Mouse (Mus musculus): ENCODE measurements around the gene Tbx18.

Tbx18 gene

DNA sequence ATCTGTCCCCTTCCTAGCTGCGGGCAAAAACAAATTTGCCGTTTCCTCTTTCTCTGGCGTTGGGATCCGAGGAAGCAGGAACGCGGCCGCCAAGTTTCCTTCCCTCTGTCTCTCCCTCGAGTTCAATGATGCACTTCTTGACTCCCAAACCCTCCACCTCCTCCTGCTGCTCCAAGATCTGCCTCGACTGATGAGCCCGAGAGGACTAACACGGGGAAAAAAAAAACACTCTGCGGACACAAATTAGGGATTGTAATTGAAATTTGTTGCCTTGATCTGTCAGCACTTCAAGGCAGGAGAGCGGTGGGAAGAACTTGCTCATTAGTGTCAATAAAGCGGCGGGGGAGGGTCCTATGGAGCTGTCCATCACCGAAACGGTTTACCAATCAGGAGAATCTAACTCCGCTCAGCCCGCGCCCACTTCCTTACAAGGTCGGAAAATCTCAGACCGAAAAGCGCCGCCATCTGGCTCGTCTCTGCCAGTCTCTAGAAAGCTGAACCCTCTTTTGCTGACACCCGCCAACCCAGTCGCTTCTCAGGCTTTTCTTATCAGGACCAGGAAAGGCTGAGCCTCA is at the start of gene Tbx18:
TSS of gene Tbx18 (minus strand) at position 300 of the 575 bp plus-strand sequence.
- POLR2A ChIA-PET, result interaction anchor here (0.7 to 3.5 kb wide), 8 partner anchors 9 to 792 kb away, joined by 3 to 17 read pairs (median 4); no protein-coding TSS in a partner anchor

DNA sequence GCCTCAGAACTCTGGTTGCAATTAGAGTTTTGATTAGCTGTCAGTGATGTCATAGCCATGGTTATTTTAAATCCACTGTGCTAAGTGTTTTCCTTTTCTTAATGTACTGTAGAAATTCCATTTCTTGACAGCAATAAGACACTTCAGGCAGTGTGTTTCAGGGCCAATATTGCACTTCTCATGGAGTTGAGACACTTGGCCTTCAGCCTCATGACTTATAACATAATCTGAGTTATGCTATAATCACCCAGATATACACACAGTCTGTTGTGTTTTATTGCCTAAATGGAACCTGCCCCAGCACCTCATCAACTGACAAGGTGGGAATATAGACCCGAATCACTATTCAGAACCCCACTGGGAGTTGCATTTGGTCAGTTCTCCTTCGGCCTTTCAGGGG is 42.9 kb upstream of the Tbx18 start:
- POLR2A ChIA-PET, result no interaction called here

More for the DNA sequence above, at the start of gene Tbx18:
- CTCF ChIA-PET, result interaction anchor here (0.6 to 3.5 kb wide), 7 partner anchors 9 to 491 kb away, joined by 3 to 18 read pairs (median 4); no protein-coding TSS in a partner anchor

DNA sequence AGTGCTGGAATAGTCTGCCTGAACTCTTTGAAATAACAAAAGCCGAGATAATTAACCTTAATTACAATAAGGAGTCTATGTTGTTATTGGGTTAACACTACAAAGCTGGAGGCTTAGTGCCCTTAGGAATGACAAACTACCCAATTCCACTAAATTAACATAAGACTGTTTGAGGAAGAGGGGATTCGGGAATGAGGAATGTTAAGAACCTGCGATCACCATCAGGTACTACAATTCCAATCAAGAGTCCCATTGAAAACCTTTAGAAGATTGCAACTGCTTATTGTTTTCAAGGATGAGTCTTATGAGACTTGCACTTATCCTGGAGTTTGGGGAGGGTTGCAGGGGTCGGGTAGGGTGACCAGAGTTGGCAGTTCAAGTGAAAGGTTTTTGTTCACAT is 24.6 kb upstream of the Tbx18 start:
- ChIA-PET CTCF (no interaction called here), POLR2A (interaction anchor here in 1 of 4 experiments (0.7 kb wide), 1 partner anchor 16 kb away, joined by 3 read pairs; no protein-coding TSS in a partner anchor)

More for the DNA sequence above, 42.9 kb upstream of the Tbx18 start:
- CTCF ChIA-PET, result no interaction called here

DNA sequence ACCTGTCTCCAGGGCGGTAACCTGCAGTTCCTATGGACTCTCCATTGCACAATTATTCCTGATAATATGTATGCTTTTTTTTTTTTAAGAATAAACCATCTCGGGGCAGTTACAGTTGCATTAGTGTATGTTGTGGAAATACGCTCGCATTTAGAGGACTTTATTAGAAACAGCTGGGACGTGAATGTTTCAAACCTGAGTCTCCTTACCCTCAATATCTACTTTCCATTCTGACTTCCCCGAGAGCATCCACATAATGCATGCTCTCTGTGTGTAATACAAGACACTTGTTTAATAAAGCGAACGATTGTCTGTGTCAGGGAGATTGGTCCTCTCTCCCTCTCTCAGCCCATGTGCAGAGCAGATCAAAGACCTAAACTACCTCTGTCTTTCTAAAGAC is 10.5 kb upstream of the Tbx18 start:
- ChIA-PET POLR2A (no interaction called here), CTCF (interaction anchor here in 1 of 4 experiments (0.7 kb wide), 1 partner anchor 1437 kb away, joined by 3 read pairs; no protein-coding TSS in a partner anchor)

DNA sequence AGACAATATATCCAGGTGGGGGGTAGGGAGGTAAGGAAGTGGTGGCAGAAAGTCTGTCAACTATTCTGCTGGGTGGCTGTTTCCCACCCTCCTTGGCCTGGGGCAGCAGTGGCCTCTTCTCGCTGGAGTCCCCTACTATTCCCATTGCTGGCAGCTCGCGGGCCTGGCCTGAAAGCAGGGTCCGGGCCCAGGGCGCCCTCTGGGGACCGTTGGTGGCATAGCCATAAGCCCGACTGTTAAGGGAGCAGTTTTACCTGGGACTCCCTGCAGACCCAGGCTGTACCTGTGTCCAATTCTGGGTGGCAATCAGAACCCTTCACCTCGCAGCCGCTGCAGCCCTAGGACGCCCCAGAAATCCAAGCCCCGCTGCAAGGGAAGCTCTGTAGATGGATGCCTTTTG is 9.6 kb upstream of the Tbx18 start:
- POLR2A ChIA-PET, result interaction anchor here in 3 of 4 experiments (0.6 to 2.2 kb wide), 7 partner anchors 9 to 783 kb away, joined by 3 to 14 read pairs (median 4); partner anchors contain the start of gene Tbx18 (in 2 of the 3)
- CTCF ChIA-PET, result interaction anchor here (1.0 to 2.5 kb wide), 9 partner anchors 9 to 481 kb away, joined by 3 to 18 read pairs (median 4); partner anchors contain the start of gene Tbx18 (in 3 of the 4)

DNA sequence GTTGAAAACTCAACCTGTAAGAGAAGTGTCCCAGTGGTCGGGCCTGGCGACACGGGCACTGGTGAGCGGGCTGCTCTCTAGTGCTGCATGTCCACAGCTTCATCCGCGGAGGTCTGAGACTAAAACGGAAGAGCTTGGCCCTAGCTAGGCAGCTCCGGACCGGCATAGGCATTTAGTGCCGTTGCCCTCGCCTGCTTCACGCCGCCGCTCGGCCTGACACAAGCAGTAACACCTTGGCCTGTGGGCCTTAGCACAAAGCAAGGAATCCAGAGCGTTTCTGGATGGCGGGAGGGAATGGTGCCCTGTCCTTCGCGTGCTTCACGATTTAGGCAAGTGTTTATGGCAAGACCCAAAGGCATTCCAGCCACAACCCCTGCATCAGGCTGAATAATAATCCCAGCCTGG is 9.2 kb upstream of the Tbx18 start:
- ChIA-PET POLR2A (interaction anchor here (0.5 to 2.2 kb wide), 9 partner anchors 9 to 783 kb away, joined by 3 to 17 read pairs (median 4); partner anchors contain the start of gene Tbx18 (in 4 of the 4)), CTCF (interaction anchor here (1.0 to 2.5 kb wide), 10 partner anchors 9 to 482 kb away, joined by 3 to 18 read pairs (median 4); partner anchors contain the start of gene Tbx18 (in 3 of the 4))

DNA sequence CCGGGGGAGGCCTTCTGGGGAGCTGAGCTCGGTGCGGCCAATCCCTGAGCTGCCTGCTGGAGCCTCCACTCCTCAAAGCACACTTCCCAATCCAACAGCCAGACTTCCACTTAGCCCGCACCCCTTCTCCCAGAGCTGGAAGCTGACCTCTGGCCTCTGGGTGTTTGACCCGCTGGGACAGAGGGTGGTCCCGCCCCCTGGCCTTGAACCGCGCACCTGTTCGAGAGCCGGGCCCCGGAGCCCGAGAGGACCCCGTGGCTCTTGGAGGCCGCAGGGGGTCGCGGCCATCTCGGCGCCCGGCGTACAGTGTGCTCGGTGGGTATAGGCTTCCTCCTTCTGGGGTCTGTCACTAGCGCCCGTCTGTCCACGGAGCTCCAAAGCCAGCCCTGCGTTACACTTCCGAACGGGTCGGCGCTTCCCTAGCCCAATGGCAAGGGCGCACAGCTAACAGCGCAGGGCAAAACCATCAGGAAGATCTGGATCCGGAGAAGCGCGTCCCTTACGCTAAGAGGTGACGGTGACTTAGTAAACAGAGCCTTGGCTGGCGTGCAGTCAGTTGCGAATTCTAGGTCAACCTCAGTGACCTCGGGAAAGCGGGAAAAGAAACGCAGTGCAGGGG is 8.6 kb upstream of the Tbx18 start:
- CTCF ChIA-PET, result interaction anchor here (0.6 to 2.5 kb wide), 11 partner anchors 8 to 740 kb away, joined by 3 to 18 read pairs (median 4); partner anchors contain the start of gene Tbx18 (in 3 of the 4)
- POLR2A ChIA-PET, result interaction anchor here (0.5 to 2.2 kb wide), 13 partner anchors 8 to 784 kb away, joined by 3 to 17 read pairs (median 4); partner anchors contain the start of gene Tbx18 (in 4 of the 4)

DNA sequence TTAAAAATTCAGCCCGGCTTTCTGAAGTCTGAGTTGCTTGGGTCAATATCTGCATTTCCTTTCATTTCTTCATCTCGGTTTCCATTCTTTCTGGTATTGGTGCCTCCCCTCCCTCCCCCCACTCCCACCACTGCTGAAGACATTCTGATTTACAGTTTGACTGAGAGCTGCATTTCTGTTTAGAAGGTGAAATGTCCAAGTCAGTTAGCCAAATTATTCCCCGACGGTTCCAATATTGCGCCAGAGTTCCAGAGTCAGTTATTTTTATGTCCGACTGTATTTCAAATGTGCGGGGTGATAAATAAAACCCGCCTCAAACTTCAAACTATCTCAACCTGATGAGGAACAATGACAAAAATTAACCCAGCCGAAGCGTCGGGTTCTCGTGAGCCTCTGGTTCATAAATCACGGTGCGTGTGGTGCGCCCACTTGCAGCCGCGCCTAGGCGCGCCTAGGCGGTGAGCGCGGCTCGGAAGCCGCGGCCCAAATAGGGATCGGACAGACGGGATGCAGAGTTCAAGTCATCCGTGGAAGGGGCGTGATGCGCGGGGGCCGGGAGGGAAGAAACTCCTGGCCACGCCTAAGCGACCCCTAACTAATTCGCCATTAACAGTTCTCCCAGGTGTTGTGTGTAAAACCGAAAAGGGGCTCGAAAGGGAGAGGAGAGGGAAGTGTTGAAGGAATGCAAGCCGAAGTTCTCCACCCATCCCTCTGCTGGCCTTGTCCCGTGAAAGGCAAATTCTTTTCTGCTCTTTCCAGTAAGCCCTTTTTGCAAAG is 7.9 kb upstream of the Tbx18 start:
- CTCF ChIA-PET, result interaction anchor here in 3 of 4 experiments (0.6 to 2.5 kb wide), 6 partner anchors 8 to 739 kb away, joined by 3 to 18 read pairs (median 5); partner anchors contain the start of gene Tbx18 (in 2 of the 3)
- POLR2A ChIA-PET, result interaction anchor here (0.6 to 2.2 kb wide), 9 partner anchors 8 to 784 kb away, joined by 3 to 17 read pairs (median 7); partner anchors contain the start of gene Tbx18 (in 2 of the 4)

DNA sequence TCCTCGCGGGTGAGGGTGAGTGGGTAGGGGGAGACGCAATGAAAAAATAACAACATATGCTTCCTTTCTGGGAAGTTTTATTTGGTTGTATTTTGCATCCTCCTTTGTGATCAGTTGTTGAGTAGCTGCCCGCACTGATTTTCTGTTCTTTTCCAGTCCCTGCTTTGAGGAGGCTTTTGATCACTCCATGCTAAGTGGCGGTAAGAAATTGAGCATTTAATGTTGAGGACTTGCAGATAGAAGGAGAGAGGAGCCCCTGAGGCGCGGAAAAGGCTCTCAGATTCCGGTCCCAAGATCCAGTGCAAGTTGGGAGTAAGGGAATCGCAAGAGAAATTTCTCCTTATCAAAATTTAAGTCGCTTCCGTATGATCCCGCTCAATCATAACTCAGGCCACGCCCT is 7.1 kb upstream of the Tbx18 start:
- CTCF ChIA-PET, result no interaction called here
- POLR2A ChIA-PET, result interaction anchor here in 1 of 4 experiments (0.7 kb wide), 1 partner anchor 8 kb away, joined by 4 read pairs; no protein-coding TSS in a partner anchor

DNA sequence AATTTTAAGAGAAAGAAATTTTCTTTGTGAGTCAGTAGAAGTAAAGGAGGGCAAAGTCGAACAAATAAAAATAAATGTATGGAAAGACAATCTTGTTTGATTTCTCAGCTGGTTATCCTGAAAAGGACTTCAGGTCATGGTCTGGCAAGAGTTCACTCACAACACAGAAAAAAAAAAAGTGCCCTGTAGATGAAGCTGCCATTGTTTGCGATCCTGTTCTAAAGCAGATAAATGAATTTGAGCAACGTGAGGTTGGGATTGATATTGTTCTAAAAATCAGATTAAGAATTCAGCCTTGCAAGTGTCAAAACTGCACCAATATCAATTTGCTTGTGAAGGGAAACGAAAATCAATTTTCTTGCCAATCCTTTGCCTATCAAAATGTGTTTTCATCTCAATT is 6.2 kb upstream of the Tbx18 start:
- ChIA-PET POLR2A (interaction anchor here in 1 of 4 experiments (0.7 kb wide), 1 partner anchor 9 kb away, joined by 4 read pairs; no protein-coding TSS in a partner anchor), CTCF (no interaction called here)

DNA sequence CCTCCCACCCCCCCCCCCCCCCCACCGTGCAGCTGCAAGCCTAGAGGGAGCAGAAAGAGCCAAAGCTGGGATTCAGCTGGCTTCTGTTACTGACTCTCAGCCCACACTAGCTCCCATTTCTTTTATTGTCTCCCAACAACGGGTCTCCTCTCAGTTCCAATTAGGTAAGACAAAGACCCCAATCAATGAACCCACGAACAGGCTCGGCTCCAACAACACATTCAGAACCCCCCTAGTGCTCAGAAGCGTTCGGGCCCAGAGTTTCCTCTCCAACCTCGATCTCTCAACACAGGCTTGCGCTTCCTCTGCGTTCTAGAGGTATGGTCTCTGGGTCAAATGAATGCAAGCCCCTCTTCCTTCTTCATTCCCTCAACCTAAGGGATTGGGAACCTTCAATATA is 4.0 kb upstream of the Tbx18 start:
- CTCF ChIA-PET, result no interaction called here
- POLR2A ChIA-PET, result interaction anchor here in 1 of 4 experiments (0.6 kb wide), 1 partner anchor 315 kb away, joined by 3 read pairs; no protein-coding TSS in a partner anchor

DNA sequence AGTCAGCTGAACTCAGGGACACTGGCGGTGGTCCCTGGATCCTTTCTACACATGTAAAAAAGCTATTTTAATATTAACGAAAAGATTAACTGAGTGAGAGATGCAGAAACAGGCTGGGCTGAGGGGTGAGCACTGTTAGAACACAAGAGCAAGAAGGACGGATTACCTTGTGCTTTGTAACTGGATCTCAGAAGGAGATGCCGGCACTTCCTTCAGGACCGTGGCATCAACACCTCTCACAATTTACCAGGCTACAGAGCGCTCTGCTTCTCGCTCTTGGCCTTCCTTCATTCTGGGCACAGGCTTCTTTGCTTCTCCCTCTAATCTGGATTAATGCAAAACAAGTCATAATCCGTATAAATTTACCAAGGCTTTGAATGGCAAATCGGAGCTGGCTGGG is 3.6 kb upstream of the Tbx18 start:
- ChIA-PET POLR2A (interaction anchor here in 1 of 4 experiments (0.6 kb wide), 1 partner anchor 315 kb away, joined by 3 read pairs; no protein-coding TSS in a partner anchor), CTCF (no interaction called here)

DNA sequence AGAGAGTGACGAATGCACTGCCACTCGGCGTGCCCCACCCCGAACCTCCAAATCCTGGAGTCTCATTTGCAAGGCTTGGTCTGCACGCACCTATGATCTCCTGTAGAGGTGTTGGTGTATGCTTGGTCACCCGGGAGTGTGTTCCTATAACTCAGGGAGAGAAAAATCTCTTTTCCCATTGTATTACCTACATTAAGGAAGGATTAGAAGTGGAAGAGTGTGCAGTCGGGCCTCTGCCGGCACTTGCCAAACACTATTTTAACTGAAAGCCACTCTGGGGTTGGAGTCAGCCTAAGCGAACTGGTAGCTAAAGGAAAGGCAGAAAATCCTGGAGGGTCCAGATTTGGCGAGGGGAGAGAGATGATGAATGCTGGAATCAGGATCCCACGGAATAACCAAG is 2.7 kb upstream of the Tbx18 start:
- CTCF ChIA-PET, result interaction anchor here in 1 of 4 experiments (1.1 kb wide), 1 partner anchor 18 kb away, joined by 3 read pairs; no protein-coding TSS in a partner anchor
- POLR2A ChIA-PET, result no interaction called here

DNA sequence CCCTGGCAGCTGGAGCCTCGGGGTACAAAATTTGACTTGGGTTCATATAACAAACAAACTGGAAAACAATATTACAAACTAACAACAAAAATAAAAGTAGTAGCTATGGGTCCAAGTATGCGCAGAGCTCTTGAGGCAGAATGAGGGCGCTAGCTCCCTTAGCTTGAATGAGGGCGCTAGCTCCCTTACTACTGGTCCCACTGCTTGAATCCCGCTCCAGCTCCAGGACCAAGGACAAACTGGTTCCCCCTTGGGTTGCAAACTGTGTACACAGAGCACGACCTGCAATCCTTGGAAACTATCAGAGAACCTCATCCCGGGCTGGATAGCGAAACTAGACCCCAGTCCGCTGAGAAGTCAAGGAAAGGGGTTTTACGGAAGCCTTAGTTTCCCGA is 2.2 kb upstream of the Tbx18 start:
- POLR2A ChIA-PET, result no interaction called here

DNA sequence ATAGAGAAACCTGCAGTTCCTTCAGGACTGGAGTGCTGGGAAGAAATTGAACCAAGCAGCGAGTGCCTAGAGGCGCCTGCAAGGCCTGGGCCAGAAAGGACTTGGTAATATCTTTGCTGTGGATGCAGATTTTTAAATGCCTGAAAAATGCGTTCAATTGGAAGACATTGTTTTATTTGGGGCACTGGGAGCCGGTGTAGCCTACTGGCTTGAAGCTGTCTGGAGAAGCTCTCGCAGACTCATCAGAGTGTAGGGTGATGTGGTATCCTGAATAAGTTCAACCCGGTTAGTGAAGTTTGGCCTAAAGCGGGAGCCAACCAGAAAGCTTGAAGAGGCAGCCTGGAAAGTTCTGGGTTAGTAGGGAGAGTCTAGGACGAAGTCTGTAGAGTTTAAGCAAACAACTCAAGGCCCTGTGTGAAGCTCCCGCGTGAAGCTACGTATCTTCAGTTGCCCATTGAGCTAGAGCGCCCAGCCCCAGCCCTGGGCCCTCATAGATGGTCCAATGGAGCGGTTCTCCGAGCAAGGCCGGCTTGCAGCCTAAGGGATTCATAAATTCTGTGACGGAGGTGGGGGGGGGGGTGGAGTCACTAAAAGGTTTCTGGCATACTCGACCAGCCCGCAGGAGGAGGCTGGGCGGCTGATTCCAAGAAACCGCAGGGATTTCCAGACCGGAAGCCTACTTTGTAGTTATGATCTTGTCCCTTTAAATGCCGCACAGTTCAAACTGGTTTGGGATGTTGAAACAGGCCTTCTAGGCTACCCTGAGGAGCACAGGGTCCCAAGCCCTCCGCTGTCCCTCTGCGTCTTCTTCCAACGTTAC is 1.6 kb upstream of the Tbx18 start:
- CTCF ChIA-PET, result interaction anchor here (0.5 to 3.5 kb wide), 7 partner anchors 7 to 370 kb away, joined by 3 to 18 read pairs (median 5); no protein-coding TSS in a partner anchor
- POLR2A ChIA-PET, result interaction anchor here in 1 of 4 experiments (0.6 to 3.5 kb wide), 2 partner anchors 7 to 490 kb away, joined by 3 to 17 read pairs; no protein-coding TSS in a partner anchor

More for the DNA sequence above, 2.2 kb upstream of the Tbx18 start:
- CTCF ChIA-PET, result interaction anchor here in 3 of 4 experiments (0.6 to 1.1 kb wide), 4 partner anchors 19 to 369 kb away, joined by 3 to 17 read pairs (median 5); no protein-coding TSS in a partner anchor

DNA sequence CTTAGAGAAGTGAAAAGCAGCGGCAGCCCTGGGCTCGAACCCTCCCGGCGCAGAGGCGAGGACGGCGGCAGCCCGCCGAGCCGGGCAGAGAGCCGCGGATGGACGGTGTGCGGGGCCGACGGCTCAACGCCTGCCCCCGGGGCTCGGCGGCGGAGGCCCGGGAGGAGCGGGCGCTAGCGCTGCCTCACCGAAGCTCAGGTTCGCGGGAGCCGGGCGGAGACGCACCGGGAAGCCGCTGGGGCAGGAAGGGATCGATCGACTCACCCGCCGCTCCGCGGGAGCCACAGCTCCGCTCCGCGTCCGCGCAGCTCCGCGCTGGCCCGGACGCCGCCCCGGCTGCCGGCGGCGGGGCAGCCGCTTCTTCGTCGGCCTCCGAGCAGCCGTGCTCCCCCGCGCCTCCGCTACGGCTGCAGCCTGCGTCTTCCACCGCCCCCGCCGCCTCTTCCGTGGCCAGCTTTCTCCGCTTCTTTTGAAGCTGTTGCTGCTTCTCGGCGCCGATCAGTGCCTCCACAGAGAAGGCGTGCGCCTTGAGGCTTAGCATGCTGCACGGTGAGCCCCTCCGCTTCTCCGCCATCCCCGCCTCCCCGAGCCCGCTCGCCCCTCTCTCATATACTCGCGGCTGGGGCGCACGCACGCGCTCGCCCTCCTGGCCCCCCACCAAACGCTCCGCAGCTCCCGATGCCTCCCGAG is 644 bp downstream of the Tbx18 start:
- POLR2A ChIA-PET, result interaction anchor here (0.7 to 3.5 kb wide), 7 partner anchors 9 to 624 kb away, joined by 3 to 17 read pairs (median 6); no protein-coding TSS in a partner anchor
- CTCF ChIA-PET, result interaction anchor here in 3 of 4 experiments (0.6 to 3.5 kb wide), 9 partner anchors 9 to 705 kb away, joined by 3 to 18 read pairs (median 3); no protein-coding TSS in a partner anchor

Data from embryonic stem cell, embryonic (primary cell).